Mouse (Mus musculus): ENCODE data around the gene Coro6.

DNA sequence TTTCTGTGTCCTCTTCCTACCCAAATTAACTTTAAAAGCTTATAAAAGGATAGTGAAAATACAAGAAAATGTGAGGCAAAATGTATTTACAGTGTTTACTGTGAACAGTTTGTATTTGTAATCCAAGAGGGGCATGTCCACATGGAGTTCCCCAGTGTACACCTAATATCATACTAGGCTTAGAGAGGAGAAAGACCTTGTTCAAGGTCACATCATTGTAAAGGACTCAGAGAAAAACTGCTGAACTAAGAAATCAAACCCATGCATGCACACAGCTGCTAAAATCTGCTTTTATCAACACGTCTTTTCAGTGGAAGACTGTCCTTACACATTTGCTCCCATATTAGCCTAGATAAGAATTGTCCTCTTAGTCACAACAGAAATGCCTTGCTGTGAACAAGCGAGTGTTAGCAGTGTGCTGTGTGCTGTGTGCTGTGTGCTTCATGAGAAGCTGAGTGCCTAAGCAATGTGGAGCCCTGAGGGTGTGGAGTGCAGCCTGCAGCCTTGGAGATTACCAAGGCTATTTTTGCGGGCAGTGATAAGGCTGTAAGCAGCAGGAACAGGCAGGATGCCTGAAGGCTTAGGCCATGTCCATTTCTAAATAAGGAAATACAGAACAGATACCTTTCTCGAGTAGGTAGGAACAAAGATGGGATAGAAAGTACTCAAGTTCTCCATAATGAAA, 38.9 kb upstream of the Coro6 start:
- no peak for TF ChIP-seq POLR2A (IDR thresholded peaks at IDR 0.05; ENCODE audit: control insufficient read depth, extremely low read depth, insufficient read depth, low read length, poor library complexity)
- TF ChIP-seq CTCF (IDR thresholded peaks at IDR 0.05; ENCODE audit: borderline replicate concordance, control insufficient read depth, extremely low read depth, insufficient read depth, low read length, poor library complexity) = no peak

Measured in thymus, adult 2 months (tissue).